Mouse (Mus musculus): Measurements from ENCODE around the gene Plekha7.
A peak's percentile ranks its signal among the peaks of the same experiment; 100 is the strongest.

Gene Plekha7

DNA sequence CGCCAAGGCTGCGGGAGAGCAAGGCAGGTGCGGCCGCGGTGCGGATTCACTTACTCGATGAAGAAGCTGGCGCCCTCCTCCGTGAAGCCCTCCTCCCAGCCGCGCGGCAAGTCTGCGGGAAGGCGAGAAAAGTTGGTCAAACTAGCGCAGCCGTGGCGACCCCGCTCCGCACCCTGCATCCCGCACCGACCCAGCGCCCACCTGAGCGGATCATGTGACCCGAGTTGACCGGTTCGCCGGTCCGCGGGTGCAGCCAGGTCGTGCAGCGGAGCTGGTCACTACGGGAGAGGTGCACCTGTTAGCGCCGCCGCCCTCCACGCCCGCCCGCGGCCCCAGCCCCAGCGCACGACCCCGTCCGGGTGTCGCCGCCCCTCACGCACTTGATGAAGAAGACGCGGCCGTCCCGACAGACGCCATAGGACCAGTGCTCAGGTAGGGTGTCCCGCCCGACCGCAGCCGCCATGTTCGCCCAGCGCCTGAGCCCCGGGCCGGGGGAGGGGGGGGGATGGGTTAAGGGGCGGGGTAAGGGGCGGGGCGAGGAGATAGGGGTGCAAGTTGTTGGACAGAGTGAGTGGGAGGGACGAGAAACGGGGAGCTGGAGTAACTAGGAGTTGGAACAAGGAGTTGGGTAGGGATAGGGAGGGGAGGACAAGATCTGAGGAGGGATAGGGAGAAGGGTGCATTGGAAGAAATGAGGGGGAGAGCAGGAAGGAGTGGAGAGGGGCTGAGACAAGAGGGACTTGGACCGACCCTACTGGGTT is at the start of gene Plekha7:
Gene Plekha7 (minus strand): TSS at position 506 of the 761 bp plus-strand sequence.
- DNase-seq = peak; percentile 79

DNA sequence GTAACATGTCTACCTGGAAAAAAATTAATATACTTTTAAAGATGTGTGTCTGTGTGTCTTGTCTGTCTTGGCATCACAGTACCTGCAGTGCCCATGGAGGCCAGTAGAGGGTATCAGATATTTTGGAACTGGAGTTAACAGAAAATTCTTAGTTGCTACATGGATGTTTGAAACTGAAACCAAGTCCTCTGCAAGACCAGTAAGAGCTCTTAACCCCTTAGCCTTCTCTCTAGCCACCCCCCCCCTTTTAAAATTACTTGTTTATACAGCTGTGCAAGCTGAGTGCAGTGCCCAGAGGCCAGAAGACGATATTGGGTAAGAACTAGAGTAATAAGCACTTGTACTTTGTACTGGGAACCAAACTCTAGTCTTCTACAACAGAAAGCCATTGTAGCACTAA is 28.1 kb upstream of the Plekha7 start:
- DNase-seq = peak; percentile 79

- DNase-seq = no peak
Observed at GRCm38 (mm10) chr7:116335133-116335532, 27.0 kb upstream of the Plekha7 start.

DNA sequence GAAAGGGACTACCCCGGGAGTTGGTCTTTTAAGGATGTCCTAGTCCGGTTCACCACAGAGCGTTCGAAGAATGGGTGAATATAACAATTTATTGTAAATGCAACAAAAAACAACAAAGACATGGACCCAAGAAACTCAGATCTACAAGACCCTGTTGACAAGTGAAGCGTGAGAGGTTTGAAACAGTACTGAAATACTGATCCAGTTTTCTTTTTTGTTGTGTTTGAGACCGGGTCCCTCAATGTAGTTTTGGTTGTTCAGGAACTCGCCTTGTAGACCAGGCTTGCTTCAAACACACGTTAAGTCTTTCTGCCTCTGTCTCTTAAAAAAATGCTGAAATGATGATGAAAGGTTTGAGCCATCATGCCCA is 26.5 kb upstream of the Plekha7 start:
- no peak for DNase-seq

- peak; percentile 99 for DNase-seq
Observed at GRCm38 (mm10) chr7:116333713-116334668, 25.8 kb upstream of the Plekha7 start, which contains the start of gene Rps13. Gene Rps13 (minus strand): TSS chr7:116334195.

DNA sequence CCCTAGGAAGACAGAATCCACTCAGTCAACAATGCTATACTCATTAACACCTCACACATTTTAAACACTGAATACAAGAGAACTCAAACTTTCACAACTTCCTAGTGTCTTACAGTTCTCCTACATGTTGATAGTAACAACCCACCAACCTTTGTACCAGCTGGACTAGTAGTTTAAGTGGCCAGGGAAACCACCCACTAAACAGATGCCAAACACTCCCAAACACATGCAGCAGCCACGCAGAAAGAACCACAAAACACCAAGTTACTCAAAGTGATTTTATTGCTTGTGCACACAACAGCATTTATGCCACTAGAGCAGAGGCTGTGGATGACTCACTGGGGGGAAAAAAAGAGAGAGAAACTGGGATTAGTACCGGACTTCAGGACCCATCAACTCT is 23.1 kb upstream of the Plekha7 start:
- DNase-seq = no peak

DNA sequence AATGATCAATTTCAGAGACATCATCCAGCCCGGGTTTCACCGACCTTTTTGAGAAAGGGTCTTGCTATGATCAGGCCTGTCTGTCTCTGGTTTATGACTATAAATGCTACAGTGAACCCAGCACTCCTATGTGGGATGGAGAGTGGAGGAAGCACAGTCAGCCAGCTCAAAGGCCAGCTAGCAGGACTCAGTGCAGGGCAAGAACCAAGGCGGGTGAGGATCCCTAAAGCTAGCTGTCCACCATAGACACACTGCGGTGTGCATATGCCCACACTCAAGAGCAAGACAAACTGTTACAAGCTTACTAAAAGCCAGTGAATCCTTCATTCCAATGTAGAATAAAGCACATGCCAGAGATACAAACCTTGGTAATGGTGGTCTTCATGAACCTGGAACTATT is 21.7 kb upstream of the Plekha7 start:
- no peak for DNase-seq

- DNase-seq = no peak
Observed at GRCm38 (mm10) chr7:116328777-116329176, 20.6 kb upstream of the Plekha7 start.

DNA sequence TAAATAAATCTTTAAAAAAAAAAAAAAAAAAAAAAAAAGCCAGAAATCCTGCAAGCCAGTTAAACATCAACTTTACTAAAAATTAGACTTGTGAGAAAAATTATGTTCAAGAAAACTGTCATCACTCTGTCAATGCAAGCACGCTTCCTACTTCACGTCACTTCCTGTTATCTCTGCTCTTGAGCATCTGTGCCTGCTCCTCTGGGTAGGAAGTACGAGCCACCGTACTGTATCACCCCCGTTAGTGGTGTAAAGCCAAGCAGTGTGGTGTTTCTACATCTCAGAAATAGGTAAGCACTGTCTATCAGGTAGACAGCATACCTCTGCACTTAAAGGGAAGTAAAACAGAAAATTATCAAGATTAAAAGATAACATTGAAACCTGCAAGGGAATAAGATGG is 19.7 kb upstream of the Plekha7 start:
- no peak for DNase-seq

DNA sequence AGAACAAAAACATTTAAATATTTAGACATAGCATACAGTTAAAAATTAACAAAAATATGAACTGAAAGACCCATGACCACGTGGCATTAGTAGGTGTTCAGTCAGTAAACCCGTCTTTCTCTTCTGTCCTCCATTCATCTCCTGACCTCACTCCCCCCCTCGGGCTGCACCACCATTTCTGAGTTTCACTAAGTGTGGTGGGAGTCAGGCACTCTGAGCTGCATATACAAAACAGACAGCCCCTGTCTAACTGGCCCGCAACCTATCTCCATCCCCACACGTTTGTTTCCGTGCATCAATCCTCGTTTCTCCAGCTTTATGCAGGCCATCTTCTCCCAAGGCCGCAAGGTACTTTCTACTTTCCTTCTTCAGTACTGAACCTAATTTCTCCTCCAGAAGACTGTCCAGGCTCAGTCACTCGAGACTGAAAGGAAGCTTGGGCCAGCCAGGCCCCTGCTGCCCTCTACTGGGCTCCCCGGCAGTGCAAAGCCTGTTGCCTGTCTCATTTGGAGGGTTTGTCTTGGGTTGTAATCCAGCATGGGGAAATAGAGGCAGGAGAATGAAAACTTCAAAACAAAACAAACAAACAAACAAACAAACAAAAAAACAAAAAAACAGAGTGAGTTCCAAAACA is 15.3 kb upstream of the Plekha7 start:
- DNase-seq = peak; percentile 88

- DNase-seq = peak; percentile 84
Observed at GRCm38 (mm10) chr7:116309456-116309855, 1.3 kb upstream of the Plekha7 start.

- DNase-seq = peak; percentile 65
Observed at GRCm38 (mm10) chr7:116308632-116308991, 436 bp upstream of the Plekha7 start.

GRCm38 (mm10) chr7:116307099-116307870 is 891 bp downstream of the Plekha7 start:
- peak; percentile 87 for DNase-seq

DNA sequence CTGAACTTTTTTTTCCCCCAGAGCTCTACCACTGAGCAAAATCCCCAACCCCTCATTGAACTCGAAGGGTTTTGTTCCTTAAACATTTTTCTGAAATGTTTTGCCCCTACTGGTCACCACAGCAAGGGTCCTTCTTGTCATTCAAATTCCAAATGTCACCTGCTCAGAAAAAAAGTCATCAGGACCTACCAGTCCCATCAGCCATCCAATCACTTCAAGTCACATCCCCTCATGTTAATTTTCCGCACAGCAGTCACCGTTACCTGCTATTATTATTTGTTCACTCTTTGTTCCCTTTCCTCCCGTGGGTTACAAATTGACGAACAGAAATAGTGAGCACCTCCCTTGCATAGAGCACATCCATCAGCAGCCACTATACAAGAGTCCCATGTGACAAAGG is 1.6 kb downstream of the Plekha7 start:
- no peak for DNase-seq

DNA sequence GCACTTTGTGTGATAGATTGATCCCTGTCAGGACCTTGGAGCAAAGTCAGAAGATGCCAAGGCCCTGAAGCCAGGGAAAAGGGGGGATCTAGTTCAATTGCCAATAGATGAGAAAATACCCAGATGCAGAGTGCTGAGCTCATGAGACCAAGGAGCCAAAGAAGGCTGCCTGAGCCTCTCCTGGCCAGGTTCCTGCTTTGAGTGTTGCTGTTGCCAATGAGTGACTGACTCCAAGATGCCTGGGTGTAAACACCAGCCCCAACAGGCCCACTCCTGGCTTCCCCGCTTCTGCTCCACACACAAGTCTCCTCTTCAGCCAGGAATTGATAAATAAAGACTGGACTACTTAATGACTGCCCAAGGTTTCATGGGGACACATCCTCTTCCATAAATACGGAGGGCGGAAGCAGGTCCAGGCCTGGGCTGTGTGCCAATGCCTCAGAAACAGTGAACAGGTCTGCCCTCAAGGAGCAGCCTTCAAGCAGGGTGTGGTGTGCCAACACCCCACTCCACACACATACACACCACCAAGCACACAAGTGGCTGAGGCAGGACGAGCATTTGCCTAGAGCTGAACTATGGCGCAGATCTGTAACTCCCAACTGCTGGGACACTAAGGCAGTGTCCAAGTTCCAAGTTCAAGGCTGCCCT is 6.4 kb downstream of the Plekha7 start:
- DNase-seq = no peak

- DNase-seq = no peak
Observed at GRCm38 (mm10) chr7:116301144-116301543, 7.0 kb downstream of the Plekha7 start.

- no peak for DNase-seq
Observed at GRCm38 (mm10) chr7:116298851-116299250, 9.3 kb downstream of the Plekha7 start.

GRCm38 (mm10) chr7:116298389-116298788 is 9.8 kb downstream of the Plekha7 start:
- DNase-seq = peak; percentile 67

GRCm38 (mm10) chr7:116294961-116295360 is 13.2 kb downstream of the Plekha7 start:
- peak; percentile 51 for DNase-seq

- DNase-seq = peak; percentile 28
Observed at GRCm38 (mm10) chr7:116292377-116292776, 15.8 kb downstream of the Plekha7 start.

DNA sequence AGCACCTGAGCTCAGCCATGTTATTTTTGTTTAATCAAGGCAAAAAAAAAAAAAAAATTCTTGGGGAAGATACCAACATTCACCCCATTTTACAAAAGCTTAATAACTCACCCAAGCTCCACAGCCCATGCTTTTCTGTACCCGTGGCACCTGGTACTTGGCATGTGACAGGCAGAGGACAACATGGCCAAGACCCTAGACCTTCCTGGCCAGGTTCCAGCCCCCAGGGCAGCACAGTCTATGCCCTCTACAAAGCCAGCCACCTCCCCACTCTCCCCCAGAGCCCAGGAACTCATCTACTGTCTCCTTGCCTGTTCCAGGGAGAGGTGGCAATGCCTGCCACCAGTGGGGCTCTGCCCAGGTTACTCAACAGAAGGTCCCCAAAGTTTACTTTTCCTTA is 17.6 kb downstream of the Plekha7 start:
- DNase-seq = peak; percentile 47

DNA sequence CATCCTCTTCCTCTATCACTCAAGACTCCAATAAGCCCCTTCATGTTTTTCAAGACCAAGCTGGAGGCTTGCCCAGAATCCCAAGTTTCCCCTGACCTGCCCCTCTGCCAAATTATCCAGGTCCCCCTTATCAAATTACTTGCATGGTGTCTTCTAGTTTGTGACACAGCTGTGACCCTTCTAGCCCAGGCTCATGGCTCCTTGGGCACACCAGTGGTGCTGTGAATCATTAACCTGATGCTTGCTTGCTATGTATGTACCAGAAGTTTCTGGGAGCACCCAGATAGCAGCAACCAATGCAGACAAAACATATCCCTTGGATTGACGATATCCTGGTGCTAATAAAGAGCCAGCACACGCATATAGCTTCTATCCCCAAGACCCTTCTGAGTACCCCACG is 19.2 kb downstream of the Plekha7 start:
- DNase-seq = peak; percentile 42
